Mouse (Mus musculus) thymus, postnatal 0 days (tissue): ENCODE results near the gene Isg20l2. TPM values are rescaled to one million over a fixed set of nuclear protein-coding genes. Genes with fewer than 3 reads are reported as not detected.

Experiments used
- DNase-seq: peaks from one replicate; pipeline ENCODE4 v3.0.0-alpha.2; 2015; ENCODE audit warnings: low spot score
- polyA plus RNA-seq: library from polyadenylated mRNA; unstranded; fragments of >200 nt; fragmentation: Nextera tagmentation; extraction: Ambion mirVana; gene quantifications from 2 replicates; pipeline ENCODE4 v1.2.1, GENCODE M21; 2015

Isg20l2 gene
- polyA plus RNA-seq, 1 experiment from 2014 or later: 61.4 TPM

DNA sequence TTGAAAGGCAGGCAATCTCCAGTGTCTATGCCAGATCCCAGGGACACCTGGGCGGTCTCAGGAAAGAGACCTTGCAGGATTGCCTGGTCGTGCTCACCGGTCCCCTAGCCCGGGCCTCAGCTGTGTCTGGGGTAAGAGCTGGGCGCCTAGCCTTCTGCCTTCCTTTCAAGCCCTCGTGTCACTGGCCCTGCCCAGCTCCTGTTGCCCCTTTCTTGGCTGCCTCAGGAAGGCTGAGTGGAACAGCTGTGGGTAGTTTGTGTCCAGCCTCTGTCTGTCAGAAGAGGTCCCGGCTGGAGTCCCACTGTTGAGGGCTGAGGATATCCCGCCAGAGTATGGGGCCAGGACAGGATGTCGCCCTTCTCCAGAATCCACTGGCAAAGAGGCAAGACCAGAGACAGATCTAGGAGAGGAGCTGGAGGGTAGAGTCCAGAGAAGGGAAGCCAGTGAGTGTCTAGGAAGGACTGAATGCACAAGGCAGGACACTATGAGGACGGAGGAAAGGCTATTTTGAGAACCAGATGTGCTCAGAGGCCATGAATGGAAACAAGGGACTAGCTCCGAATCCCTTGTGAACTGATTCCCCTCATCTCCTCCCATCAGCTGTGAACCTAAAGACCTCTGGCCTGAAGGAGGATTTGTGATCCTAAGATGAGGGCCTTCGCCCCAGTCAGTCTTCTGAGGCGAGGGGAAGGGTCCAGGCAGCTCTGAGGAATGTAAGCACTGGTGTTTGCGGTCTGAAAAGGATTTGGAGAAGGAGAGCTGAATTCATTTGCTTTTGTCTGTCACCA is 43.7 kb downstream of the Isg20l2 start:
- DNase-seq: no peak

DNA sequence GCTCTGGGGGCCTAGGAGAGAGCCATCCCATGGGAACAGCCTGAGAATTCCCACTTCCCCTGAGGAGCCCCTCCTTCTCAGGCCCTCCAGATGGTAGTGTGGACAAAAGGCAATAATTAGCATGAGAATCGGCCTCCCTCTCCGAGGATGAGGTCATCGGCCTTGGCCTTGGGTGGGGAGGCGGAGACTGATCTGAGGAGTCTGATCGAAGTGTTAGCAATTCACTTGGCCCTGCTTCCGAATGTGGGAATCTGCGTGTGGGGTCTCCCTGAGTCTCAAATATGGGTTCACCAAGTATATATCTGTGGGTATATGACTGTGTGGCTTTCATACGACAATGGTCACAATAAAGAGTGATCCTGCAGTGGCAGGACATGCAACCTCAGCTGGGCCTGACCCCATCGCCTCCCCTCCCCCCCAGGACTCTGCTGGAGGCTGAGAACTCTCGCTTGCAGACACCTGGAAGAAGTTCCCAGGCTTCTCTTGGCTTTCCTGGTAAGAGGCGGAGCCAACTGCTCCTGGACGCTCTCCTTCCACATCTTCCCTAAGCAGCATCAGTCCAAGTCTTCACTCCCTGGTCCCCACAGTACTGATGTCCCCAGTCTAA is 44.4 kb downstream of the Isg20l2 start:
- no peak for DNase-seq

DNA sequence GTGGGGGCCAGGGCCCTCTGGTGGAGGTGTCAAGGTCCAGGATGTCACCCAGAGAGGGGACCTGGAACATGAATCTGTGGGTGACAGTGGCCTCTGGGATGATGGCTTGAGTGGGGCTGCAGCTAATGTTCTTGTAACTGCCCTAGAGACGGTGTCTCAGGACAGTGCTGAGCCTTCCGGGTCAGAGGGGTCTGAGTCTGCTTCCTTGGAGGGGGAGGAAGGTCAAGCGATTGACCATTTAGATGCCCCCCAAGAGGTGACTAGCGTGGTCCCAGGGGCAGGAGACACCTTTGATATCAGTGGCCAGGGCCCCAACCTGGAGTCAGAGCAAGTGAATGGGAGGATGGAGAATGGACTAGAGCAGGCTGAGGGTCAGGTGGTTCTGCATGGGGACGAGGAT is 49.4 kb downstream of the Isg20l2 start:
- no peak for DNase-seq

DNA sequence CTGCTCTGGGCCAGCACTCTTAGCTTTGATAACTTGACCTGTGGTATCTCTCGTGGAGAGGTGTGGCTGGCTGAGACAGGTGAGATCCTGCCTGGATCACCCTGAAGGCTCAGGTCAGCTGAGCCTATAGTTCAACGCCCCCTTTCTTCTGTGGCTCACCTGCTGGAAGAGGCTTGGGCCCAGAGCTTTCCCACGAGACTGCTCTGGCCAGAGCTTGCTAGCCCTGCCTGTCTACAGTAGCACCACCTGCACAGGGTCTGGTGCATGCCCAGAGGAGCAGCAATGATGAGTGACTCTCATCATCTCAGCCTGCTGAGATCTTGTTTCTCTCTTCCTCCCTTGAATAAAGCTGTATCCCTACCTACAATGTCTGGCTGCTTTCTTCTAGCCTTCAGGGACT is 50.0 kb downstream of the Isg20l2 start:
- DNase-seq: no peak

DNA sequence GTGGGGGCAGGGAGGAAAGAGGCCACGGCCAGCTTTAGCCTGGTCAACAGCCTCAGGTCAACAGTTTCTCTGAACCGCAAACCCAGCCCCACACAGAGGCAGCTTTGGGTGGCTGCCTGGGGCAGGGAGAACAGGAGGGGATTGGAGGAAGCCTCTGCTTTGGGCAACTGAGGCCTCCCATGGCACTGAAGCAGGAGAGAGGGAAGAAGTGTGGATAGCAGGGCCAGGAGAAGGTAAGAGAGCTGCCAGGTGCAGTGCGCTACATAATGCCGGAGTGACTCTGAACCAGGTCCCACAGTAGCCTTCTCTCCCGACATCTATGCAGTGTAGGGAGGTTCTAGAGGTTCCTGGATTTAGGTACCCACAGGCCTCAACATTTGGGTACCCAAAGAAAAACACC is 50.6 kb downstream of the Isg20l2 start:
- no peak for DNase-seq

DNA sequence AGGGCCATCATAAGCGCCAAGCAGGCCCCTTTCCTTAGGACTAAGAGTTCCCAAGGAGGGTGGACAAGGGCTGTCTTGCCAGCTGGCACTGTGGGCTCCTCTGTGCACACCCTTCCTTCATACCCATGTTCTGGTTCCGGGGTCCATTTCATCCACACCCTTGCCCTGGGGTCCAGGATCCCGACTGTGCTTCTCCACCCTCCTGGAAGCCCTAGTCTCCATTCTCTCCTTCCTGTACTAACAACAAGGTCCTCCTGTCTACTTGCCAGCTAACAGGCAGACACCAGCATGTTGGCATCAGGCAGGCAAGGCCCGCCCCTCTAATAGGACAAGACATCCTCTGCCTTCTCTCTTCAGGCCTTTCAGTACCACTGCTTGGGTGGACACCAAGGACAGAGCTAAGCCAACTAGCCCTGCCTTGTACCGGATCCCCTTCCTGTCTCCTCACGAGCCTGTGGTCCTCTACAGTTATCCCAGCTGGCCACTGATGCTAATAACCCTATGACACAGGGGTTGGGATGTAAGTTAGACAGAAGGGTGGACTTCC is 51.2 kb downstream of the Isg20l2 start:
- no peak for DNase-seq

DNA sequence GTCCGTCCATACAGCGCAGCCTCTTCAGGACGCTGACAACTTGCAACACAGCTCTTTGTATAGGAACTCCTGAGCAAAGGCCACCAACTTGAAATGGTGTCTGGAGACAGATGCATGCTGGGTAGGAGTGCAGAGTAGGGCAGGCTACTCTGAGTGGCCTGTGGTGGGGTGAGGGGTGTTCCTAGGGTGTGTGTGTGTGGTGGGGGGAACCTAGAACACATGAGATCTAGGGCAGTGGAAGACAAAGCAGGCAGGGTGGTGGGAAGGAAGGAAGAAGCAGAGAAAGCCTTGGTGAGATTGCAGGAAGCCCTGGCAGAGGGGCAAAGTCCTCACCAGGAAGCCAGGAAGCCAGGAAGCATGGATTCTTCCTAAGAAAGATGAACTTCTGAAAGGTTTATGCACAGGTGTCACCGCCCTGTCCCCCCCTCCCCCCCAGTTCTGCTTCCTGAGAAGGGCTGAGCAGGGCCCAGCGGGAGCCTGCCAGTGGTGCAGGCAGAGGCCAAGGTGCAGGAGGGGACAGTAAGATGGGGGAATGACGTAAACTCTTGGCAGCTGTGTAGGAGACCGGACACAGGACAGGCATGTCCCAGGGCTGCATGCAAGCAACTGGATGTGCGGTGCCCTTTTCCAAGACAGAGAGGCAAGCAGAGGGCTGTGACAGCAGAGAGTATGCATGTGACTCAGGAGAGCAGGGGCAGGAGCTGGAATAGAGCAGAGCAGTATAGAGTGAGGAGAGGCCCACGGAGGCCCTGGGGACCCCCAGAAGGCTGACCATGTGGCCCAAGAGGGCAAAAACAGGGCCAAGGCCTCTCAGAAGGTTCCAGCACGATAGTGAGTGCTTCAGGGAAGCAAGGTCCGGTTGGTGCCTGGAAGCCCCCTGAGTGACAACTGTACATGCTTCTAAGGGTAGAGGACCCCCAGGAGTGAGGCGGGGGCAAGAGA is 52.1 kb downstream of the Isg20l2 start:
- no peak for DNase-seq

DNA sequence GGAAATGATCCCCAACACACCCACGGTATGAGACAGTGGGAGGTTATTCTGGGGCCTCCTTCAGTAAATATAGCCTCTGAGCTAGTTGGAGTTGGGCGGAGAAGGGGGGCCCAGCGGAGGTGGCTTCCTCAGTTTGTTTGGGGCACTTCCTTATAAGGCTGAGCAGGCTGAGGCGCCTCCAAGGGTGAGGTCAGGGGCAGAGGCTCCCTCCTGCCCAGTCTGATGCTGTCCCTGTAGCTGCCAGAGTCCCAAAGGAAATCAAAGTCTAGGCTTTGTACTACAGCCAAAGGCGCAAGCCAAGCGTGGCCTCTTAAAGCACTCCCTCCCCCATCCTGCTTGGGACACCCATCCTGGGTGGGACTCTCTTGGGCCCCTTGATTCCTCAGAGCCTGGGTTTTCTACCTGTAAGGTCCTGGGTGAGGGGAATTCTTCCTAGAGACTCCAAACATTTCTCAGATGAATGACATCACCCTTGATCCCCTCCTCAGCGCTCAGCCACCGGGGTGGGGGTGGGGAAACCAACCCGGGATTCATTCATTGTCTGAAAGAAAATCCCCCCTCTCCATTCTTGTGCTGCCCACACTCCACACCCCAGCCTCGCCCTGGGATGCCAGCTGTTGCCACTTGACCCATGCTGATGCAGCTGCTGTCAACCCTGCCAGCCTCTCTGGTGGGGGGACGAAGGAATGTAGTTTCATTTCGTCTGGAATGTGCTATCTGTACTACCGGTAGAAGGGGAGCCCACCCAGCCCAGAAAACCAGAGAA is 52.9 kb downstream of the Isg20l2 start:
- DNase-seq: peak; percentile 40

DNA sequence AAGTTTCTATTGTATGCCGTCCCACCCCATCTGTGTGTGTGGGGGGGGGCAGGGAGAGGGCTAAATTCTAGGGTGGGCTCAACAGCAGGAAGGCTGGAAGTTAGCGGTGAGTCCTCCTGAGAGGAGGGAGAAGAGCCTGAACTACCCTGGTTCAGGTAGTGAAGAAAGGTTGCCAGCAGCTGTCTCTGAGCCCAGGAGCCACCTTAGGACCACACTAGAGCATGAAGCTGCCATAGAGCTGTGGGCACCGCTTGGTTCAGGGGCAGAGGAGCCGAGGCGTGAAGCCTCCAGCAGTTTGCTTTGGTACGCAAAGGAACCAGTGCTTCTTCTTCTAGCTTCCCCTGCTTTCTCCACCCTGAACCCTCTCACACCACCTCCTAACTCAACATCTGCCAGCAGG is 53.5 kb downstream of the Isg20l2 start:
- no peak for DNase-seq

DNA sequence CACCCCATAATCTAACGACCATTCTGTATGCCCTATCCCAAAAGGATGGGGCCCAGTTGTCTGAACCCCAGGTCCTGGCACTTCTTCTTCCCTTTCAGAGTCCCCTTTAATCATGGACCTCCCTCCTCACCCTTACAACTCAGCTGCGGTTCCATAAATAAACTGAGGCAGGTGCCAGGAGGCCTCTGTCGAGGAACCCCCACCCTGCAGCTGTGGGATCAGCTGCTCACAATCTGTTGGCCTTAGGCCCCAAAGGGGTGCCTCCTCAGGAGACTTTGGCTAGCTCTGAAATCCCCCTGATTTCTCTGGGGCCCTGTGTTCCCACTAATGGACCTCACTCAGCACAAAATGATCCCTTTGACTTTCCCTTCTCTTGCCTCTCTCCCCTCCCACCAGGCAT is 54.0 kb downstream of the Isg20l2 start:
- no peak for DNase-seq

DNA sequence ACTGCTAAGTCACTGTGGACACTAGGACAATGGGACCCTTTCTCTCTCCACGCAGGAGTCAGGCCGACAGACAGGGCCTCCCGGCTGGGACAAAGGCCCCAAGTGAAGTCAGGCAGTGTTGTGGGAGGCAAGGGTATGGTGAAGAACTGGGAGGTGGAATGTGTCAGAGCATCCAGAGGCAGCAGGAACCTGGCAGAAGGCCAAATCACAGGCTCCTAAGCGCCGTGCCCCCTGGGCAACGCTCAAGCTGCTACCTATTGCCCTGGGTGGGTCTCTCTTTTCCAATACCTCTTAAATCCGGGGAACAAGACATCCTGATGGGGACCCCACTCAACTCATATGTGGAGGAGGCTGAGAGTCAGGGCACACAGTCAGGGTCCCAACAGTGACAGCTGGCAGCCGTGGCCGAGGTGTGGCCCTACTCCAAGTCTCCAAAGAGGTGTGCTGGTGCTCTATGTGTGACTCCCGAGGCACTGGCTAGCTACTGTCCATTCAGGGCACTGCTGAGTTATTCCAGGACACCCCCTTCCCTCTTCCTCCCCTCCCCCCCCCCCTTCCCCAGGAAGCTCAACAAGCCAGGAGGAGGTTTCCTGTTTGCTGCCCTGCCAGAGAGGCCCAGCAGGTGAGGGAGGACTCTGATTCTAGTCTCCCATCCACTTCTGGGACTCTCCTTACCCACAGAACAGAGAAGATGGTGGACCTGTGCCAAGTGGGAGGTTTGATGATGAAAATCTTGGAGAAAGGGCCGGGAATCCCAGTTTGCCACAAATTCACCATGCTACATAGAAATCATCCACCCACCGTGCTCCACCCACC is 55.6 kb downstream of the Isg20l2 start:
- DNase-seq: no peak

DNA sequence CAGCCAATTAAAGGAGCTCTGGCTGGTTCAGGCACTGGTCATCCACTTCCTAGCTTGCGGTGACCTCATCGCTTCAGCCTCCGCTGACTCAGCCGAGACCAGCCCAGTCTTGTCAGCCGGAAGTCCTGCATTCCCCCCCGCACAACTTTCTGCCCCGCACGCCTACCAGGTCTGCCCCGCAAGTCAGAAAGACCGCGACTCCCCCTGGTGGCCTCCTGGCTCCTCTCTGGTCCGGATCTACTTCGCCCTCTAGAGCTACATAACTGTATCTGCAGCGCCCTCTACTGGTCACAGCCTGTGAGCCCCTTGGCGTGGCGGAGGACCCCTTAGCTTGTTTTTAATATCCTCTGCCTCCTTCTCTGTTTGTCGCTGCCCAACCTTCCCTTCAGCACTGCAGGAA is 56.8 kb downstream of the Isg20l2 start:
- peak; percentile 97 for DNase-seq

DNA sequence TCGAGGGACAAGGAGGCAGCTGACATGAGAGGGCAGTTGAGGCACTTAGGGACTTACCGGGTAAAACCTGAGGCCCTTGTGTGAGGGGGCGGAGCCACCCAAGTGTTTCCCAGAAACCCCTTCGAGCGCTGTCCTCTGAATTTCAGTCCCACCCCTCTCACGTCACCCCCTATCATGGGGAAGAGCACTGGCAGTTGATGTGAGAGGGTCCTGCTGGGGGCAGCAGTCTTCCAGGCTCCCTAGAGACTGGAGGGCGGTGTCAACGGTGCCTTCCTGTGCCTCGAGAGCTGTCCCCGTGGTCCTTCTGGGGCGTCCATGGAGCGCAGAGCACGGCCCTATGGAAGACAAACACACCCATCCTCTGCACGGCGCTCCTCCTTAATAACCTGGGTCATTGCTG is 57.5 kb downstream of the Isg20l2 start:
- peak; percentile 87 for DNase-seq

DNA sequence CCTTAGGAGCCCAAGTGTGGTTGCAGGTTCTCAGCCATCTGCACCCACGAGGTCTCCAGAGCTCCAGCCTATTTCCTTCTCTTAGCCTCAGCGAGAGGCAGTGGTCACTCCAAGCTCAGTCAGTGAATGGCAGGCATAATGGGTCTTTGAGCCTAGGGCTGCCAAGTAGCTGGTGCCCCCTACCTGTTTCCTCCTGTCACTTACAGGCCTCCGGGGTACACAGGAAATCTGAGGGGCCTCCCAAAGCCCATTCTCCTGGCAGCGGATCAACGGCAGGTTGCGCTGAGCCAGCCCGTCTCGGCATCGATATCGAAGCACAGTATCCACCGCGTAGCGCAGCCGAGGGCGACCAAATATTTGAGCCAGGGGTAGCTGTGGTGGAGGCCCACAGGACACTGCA is 58.0 kb downstream of the Isg20l2 start:
- peak; percentile 71 for DNase-seq

DNA sequence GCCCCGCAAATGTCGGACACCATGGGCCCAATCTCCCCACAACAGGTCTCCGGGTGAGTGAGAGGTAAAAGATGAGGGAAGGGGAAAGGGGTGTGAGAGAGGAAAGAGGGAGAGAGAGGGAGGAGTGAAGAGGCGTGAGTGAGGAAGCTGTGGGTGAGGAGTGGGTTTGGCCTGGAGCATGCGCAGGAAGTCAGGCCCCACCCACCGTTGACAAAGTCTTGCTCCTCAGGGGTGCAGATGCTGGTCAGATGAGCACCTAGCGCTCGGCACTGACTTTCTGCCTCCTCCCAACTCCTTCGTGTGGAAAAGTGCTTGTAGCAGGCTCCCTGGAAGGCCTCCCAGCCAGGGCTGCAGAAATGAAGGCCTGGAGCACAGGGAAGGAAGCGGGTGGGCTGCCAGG is 59.8 kb downstream of the Isg20l2 start:
- DNase-seq: no peak

Other genes starting within 250 kb of the Isg20l2 start
- 0.42 and 0.66 TPM in 2 replicates for gene Lrrc71, start 181.7 kb upstream of the Isg20l2 start, polyA plus RNA-seq
- 0.15 and 0.48 TPM in 2 replicates for gene Ntrk1, start 135.2 kb upstream of the Isg20l2 start, polyA plus RNA-seq
- 0.04 and 0.05 TPM in 2 replicates for gene Insrr, start 133.4 kb upstream of the Isg20l2 start, polyA plus RNA-seq
- gene Pear1, start 106.0 kb upstream of the Isg20l2 start, polyA plus RNA-seq: 3.5 and 3.6 TPM in 2 replicates
- 101 and 108 TPM in 2 replicates for gene Sh2d2a, start 83.6 kb upstream of the Isg20l2 start, polyA plus RNA-seq
- 13.9 and 14.4 TPM in 2 replicates for gene Prcc, start 44.7 kb upstream of the Isg20l2 start, polyA plus RNA-seq
- 223 and 234 TPM in 2 replicates for gene Hdgf, start 24.0 kb upstream of the Isg20l2 start, polyA plus RNA-seq
- 107 and 108 TPM in 2 replicates for gene Mrpl24, start 10.8 kb upstream of the Isg20l2 start, polyA plus RNA-seq
- gene Rrnad1, start 403 bp downstream of the Isg20l2 start, polyA plus RNA-seq: 15.7 and 16.6 TPM in 2 replicates
- gene Crabp2, start 18.4 kb downstream of the Isg20l2 start, polyA plus RNA-seq: 35.5 and 38.1 TPM in 2 replicates
- gene Nes, start 40.8 kb downstream of the Isg20l2 start, polyA plus RNA-seq: 3.2 and 4.5 TPM in 2 replicates
- 0.23 and 0.27 TPM in 2 replicates for gene Bcan, start 69.9 kb downstream of the Isg20l2 start, polyA plus RNA-seq
- gene Hapln2, start 97.3 kb downstream of the Isg20l2 start, polyA plus RNA-seq: 0.16 TPM in 1 of 2 replicates, not detected in the other
- gene Gpatch4, start 112.8 kb downstream of the Isg20l2 start, polyA plus RNA-seq: 34.6 and 37.4 TPM in 2 replicates
- gene Naxe, start 128.2 kb downstream of the Isg20l2 start, polyA plus RNA-seq: 145 and 155 TPM in 2 replicates
- gene Ttc24, start 148.0 kb downstream of the Isg20l2 start, polyA plus RNA-seq: 0.69 and 0.76 TPM in 2 replicates
- gene Iqgap3, start 151.7 kb downstream of the Isg20l2 start, polyA plus RNA-seq: 5.8 and 6.1 TPM in 2 replicates
- 32.0 and 32.2 TPM in 2 replicates for gene Mef2d, start 212.1 kb downstream of the Isg20l2 start, polyA plus RNA-seq